Mouse (Mus musculus) stomach, embryonic 15.5 days (tissue): ENCODE results near the gene 5830473C10Rik. TPM values are rescaled to one million over a fixed set of nuclear protein-coding genes. Genes with fewer than 3 reads are reported as not detected.
"Not testable (repeated sequence)": the region's sequence is repeated elsewhere in the genome, so short reads cannot be mapped to it uniquely, and the experiment has no call there.

Source experiments
- ATAC-seq: fragments of 200-750 bp; cut with Nextera tagmentation; 2 replicates; pipeline ENCODE4 v1.8.0; 2017; ENCODE audit warnings: low read depth, moderate number of reproducible peaks, moderate TSS enrichment; ENCODE audit not compliant: insufficient read depth, low FRiP score
- H3K27ac ChIP-seq: fragments of 300-500 bp; sonication (generic); 2 replicates; pipeline ENCODE4 v1.5.1; 2015; ENCODE audit warnings: mild to moderate bottlenecking, inconsistent platforms
- H3K27me3 ChIP-seq: fragments of 300-500 bp; sonication (generic); replicated peaks from 2 replicates; pipeline ENCODE4 v1.6.1; 2015; ENCODE audit warnings: inconsistent platforms
- H3K36me3 ChIP-seq: fragments of 300-500 bp; sonication (generic); 2 replicates; pipeline ENCODE4 v1.6.1; 2015; ENCODE audit warnings: inconsistent platforms
- H3K4me1 ChIP-seq: fragments of 300-500 bp; sonication (generic); 2 replicates; pipeline ENCODE4 v1.6.1; 2015; ENCODE audit warnings: inconsistent platforms
- H3K4me2 ChIP-seq: fragments of 300-500 bp; sonication (generic); 2 replicates; pipeline ENCODE4 v1.6.1; 2015; ENCODE audit warnings: mild to moderate bottlenecking, inconsistent platforms
- H3K4me3 ChIP-seq: fragments of 300-500 bp; sonication (generic); replicated peaks from 2 replicates; pipeline ENCODE4 v1.5.1; 2015; ENCODE audit warnings: inconsistent platforms
- H3K9ac ChIP-seq: fragments of 300-500 bp; sonication (generic); 2 replicates; pipeline ENCODE4 v1.6.1; 2015; ENCODE audit warnings: inconsistent platforms
- H3K9me3 ChIP-seq: fragments of 300-500 bp; sonication (generic); 2 replicates; pipeline ENCODE4 v1.6.1; 2016; ENCODE audit warnings: inconsistent platforms
- WGBS: fragments of 180-500 bp; shearing (Covaris S2); methylation state at CpG from one replicate; pipeline ENCODE4 v1.1.7; 2015; 5-methylcytosine and 5-hydroxymethylcytosine counted together
- polyA plus RNA-seq: library from polyadenylated mRNA; unstranded; fragments of >200 nt; fragmentation: Nextera tagmentation; extraction: Ambion mirVana; gene quantifications from 2 replicates; pipeline ENCODE4 v1.2.1, GENCODE M21; 2015

5830473C10Rik gene
- polyA plus RNA-seq, 1 experiment from 2014 or later: 0.09 TPM

- no peaks in the 10 kb centered on the region for H3K36me3 ChIP-seq
- H3K9ac ChIP-seq: no peak overlapping the region
- H3K27ac ChIP-seq: no peak overlapping the region
- no peaks in the 10 kb centered on the region for H3K27me3 ChIP-seq
- no peaks in the 10 kb centered on the region for H3K4me1 ChIP-seq
- no peak overlapping the region for H3K4me3 ChIP-seq
- H3K9me3 ChIP-seq: no peaks in the 10 kb centered on the region
- no peak overlapping the region for H3K4me2 ChIP-seq
- no peak for ATAC-seq
- WGBS: 17% methylated on average over 6 of the region's 6 CpGs
Measured at GRCm38 (mm10) chr5:90601469-90601868, 40.6 kb downstream of the 5830473C10Rik start.

GRCm38 (mm10) chr5:90603407-90603923, 42.6 kb downstream of the 5830473C10Rik start:
- Histone ChIP-seq H3K4me1 (no peaks in the 10 kb centered on the region), H3K4me3 (no peak overlapping the region), H3K27me3 (no peaks in the 10 kb centered on the region), H3K36me3 (no peaks in the 10 kb centered on the region), H3K4me2 (peak overlapping the region; percentile 27; the same call in 1 of the 2 replicates), H3K9me3 (no peaks in the 10 kb centered on the region), H3K9ac (no peak overlapping the region), H3K27ac (peak overlapping the region; percentile 21; the same call in 1 of the 2 replicates)
- peak; percentile 63; the same call in 1 of the 2 replicates for ATAC-seq
- WGBS: 9% methylated on average over 13 of the region's 13 CpGs

GRCm38 (mm10) chr5:90608906-90609305, 48.0 kb downstream of the 5830473C10Rik start:
- ATAC-seq: no peak; the same call in 1 of the 2 replicates
- no peak overlapping the region for H3K4me2 ChIP-seq
- H3K9me3 ChIP-seq: no peaks in the 10 kb centered on the region
- no peak overlapping the region for H3K9ac ChIP-seq
- H3K36me3 ChIP-seq: no peaks in the 10 kb centered on the region
- no peaks in the 10 kb centered on the region for H3K27me3 ChIP-seq
- 44% methylated on average over 11 of the region's 11 CpGs for WGBS
- no peaks in the 10 kb centered on the region; the same call in 1 of the 2 replicates for H3K4me1 ChIP-seq
- no peak overlapping the region for H3K27ac ChIP-seq
- H3K4me3 ChIP-seq: no peak overlapping the region

GRCm38 (mm10) chr5:90611388-90611787, 50.5 kb downstream of the 5830473C10Rik start:
- no peaks in the 10 kb centered on the region for H3K9me3 ChIP-seq
- WGBS: 76% methylated on average over 3 of the region's 3 CpGs
- H3K4me2 ChIP-seq: no peak overlapping the region
- no peaks in the 10 kb centered on the region for H3K27me3 ChIP-seq
- no peak overlapping the region for H3K9ac ChIP-seq
- peak; percentile 63 for ATAC-seq
- H3K4me3 ChIP-seq: no peak overlapping the region
- no peaks in the 10 kb centered on the region for H3K36me3 ChIP-seq
- H3K27ac ChIP-seq: peak overlapping the region; percentile 51; the same call in 1 of the 2 replicates
- no peaks in the 10 kb centered on the region; the same call in 1 of the 2 replicates for H3K4me1 ChIP-seq

GRCm38 (mm10) chr5:90611996-90612611, 51.2 kb downstream of the 5830473C10Rik start:
- Histone ChIP-seq H3K4me2 (no peak overlapping the region), H3K9ac (no peak overlapping the region), H3K4me3 (no peak overlapping the region), H3K36me3 (no peaks in the 10 kb centered on the region), H3K9me3 (no peaks in the 10 kb centered on the region), H3K27ac (no peak overlapping the region; the same call in 1 of the 2 replicates), H3K27me3 (no peaks in the 10 kb centered on the region), H3K4me1 (no peaks in the 10 kb centered on the region; the same call in 1 of the 2 replicates)
- 78% methylated on average over 6 of the region's 6 CpGs for WGBS
- peak; percentile 27; the same call in 1 of the 2 replicates for ATAC-seq

GRCm38 (mm10) chr5:90612751-90613150, 51.8 kb downstream of the 5830473C10Rik start:
- H3K4me1 ChIP-seq, H3K4me2 ChIP-seq, H3K27ac ChIP-seq, H3K4me3 ChIP-seq, H3K9ac ChIP-seq, ATAC-seq, H3K9me3 ChIP-seq, H3K36me3 ChIP-seq, H3K27me3 ChIP-seq: not testable (repeated sequence)
- WGBS: 57% methylated on average over 1 of the region's 1 CpGs

GRCm38 (mm10) chr5:90617859-90618258, 57.0 kb downstream of the 5830473C10Rik start:
- H3K36me3 ChIP-seq: no peaks in the 10 kb centered on the region
- H3K9ac ChIP-seq: no peak overlapping the region
- ATAC-seq: 0 out of 2 replicates have a peak, but pooled peaks have one; percentile 35
- no peaks in the 10 kb centered on the region for H3K9me3 ChIP-seq
- WGBS: 85% methylated on average over 3 of the region's 3 CpGs
- H3K27me3 ChIP-seq: no peaks in the 10 kb centered on the region
- H3K4me1 ChIP-seq: no peaks in the 10 kb centered on the region
- H3K4me2 ChIP-seq: no peak overlapping the region
- H3K27ac ChIP-seq: no peak overlapping the region
- no peak overlapping the region for H3K4me3 ChIP-seq

GRCm38 (mm10) chr5:90621316-90621715, 60.4 kb downstream of the 5830473C10Rik start:
- Histone ChIP-seq H3K4me3 (no peak overlapping the region), H3K4me2 (no peak overlapping the region), H3K9ac (no peak overlapping the region), H3K27me3 (no peaks in the 10 kb centered on the region), H3K4me1 (no peaks in the 10 kb centered on the region), H3K27ac (no peak overlapping the region), H3K9me3 (no peaks in the 10 kb centered on the region), H3K36me3 (no peaks in the 10 kb centered on the region)
- WGBS: 88% methylated on average over 2 of the region's 2 CpGs
- ATAC-seq: no peak

- H3K27me3 ChIP-seq: no peaks in the 10 kb centered on the region
- H3K9ac ChIP-seq: no peak overlapping the region
- no peak overlapping the region for H3K4me3 ChIP-seq
- no peaks in the 10 kb centered on the region for H3K4me1 ChIP-seq
- 84% methylated on average over 6 of the region's 6 CpGs for WGBS
- no peak for ATAC-seq
- H3K4me2 ChIP-seq: no peak overlapping the region
- no peak overlapping the region for H3K27ac ChIP-seq
- H3K9me3 ChIP-seq: no peaks in the 10 kb centered on the region
- H3K36me3 ChIP-seq: no peaks in the 10 kb centered on the region
Measured at GRCm38 (mm10) chr5:90621726-90622125, 60.8 kb downstream of the 5830473C10Rik start.

- no peak for ATAC-seq
- H3K4me1 ChIP-seq: no peaks in the 10 kb centered on the region
- WGBS: 92% methylated on average over 2 of the region's 2 CpGs
- no peak overlapping the region for H3K9ac ChIP-seq
- H3K9me3 ChIP-seq: no peaks in the 10 kb centered on the region
- no peak overlapping the region for H3K27ac ChIP-seq
- H3K4me2 ChIP-seq: no peak overlapping the region
- no peaks in the 10 kb centered on the region for H3K36me3 ChIP-seq
- H3K27me3 ChIP-seq: no peaks in the 10 kb centered on the region
- H3K4me3 ChIP-seq: no peak overlapping the region
Measured at GRCm38 (mm10) chr5:90623209-90623608, 62.3 kb downstream of the 5830473C10Rik start.

- Histone ChIP-seq H3K9me3 (no peaks in the 10 kb centered on the region), H3K27ac (no peak overlapping the region), H3K4me3 (no peak overlapping the region), H3K36me3 (no peaks in the 10 kb centered on the region), H3K4me2 (no peak overlapping the region), H3K9ac (no peak overlapping the region), H3K27me3 (no peaks in the 10 kb centered on the region), H3K4me1 (no peaks in the 10 kb centered on the region)
- WGBS: 75% methylated on average over 18 of the region's 18 CpGs
- ATAC-seq: no peak
Measured at GRCm38 (mm10) chr5:90624708-90625425, 64.0 kb downstream of the 5830473C10Rik start.

- Histone ChIP-seq H3K9me3 (no peaks in the 10 kb centered on the region), H3K27me3 (no peaks in the 10 kb centered on the region), H3K4me1 (no peaks in the 10 kb centered on the region), H3K36me3 (no peaks in the 10 kb centered on the region), H3K9ac (no peak overlapping the region), H3K4me3 (no peak overlapping the region), H3K27ac (no peak overlapping the region), H3K4me2 (no peak overlapping the region)
- 88% methylated on average over 4 of the region's 4 CpGs for WGBS
- no peak for ATAC-seq
Measured at GRCm38 (mm10) chr5:90627423-90627822, 66.5 kb downstream of the 5830473C10Rik start.
